Mouse (Mus musculus): Measurements from ENCODE around the gene Gm27027. TPM values are rescaled to one million over a fixed set of nuclear protein-coding genes. Genes with fewer than 3 reads are reported as not detected.

The Gm27027 gene
- total RNA-seq, 2 experiments from 2014 or later = not detected

GRCm38 (mm10) chr2:93976436-93977252 is 19.5 kb downstream of the Gm27027 start:
- ATAC-seq (replicated peaks; ENCODE audit: poor library complexity) = peak; percentile 89

GRCm38 (mm10) chr2:93975526-93976435 is 20.4 kb downstream of the Gm27027 start:
- ATAC-seq (replicated peaks; ENCODE audit: poor library complexity) = no peak

- ATAC-seq (replicated peaks; ENCODE audit: poor library complexity) = no peak
These were observed 21.1 kb downstream of the Gm27027 start for GRCm38 (mm10) chr2:93975041-93975440.

GRCm38 (mm10) chr2:93971647-93972046 is 24.5 kb downstream of the Gm27027 start:
- ATAC-seq (replicated peaks; ENCODE audit: poor library complexity) = no peak

- no peak for ATAC-seq (replicated peaks; ENCODE audit: poor library complexity)
These were observed 31.5 kb downstream of the Gm27027 start for GRCm38 (mm10) chr2:93964494-93965160.

- ATAC-seq (replicated peaks; ENCODE audit: poor library complexity) = no peak
These were observed 32.4 kb downstream of the Gm27027 start for GRCm38 (mm10) chr2:93963802-93964201.

GRCm38 (mm10) chr2:93961716-93962115 is 34.4 kb downstream of the Gm27027 start:
- no peak for ATAC-seq (replicated peaks; ENCODE audit: poor library complexity)

- no peak for ATAC-seq (replicated peaks; ENCODE audit: poor library complexity)
These were observed 36.8 kb downstream of the Gm27027 start for GRCm38 (mm10) chr2:93959346-93959745.

GRCm38 (mm10) chr2:93958216-93958615 is 37.9 kb downstream of the Gm27027 start:
- ATAC-seq (replicated peaks; ENCODE audit: poor library complexity) = no peak

- no peak for ATAC-seq (replicated peaks; ENCODE audit: poor library complexity)
These were observed 38.4 kb downstream of the Gm27027 start for GRCm38 (mm10) chr2:93957785-93958175.

GRCm38 (mm10) chr2:93956908-93957784 is 39.0 kb downstream of the Gm27027 start, which contains the start of gene Gm13889:
TSS of gene Gm13889 (minus strand) at chr2:93957201.
- peak; percentile 33; the same call in 1 of the 2 replicates for ATAC-seq (replicated peaks; ENCODE audit: poor library complexity)

- ATAC-seq (replicated peaks; ENCODE audit: poor library complexity) = peak; percentile 54
These were observed 39.8 kb downstream of the Gm27027 start for GRCm38 (mm10) chr2:93956331-93956801.

GRCm38 (mm10) chr2:93955886-93956285 is 40.3 kb downstream of the Gm27027 start:
- ATAC-seq (replicated peaks; ENCODE audit: poor library complexity) = no peak

GRCm38 (mm10) chr2:93954781-93955578 is 41.2 kb downstream of the Gm27027 start:
- no peak; the same call in 1 of the 2 replicates for ATAC-seq (replicated peaks; ENCODE audit: poor library complexity)

- no peak for ATAC-seq (replicated peaks; ENCODE audit: poor library complexity)
These were observed 42.4 kb downstream of the Gm27027 start for GRCm38 (mm10) chr2:93953726-93954125.

- no peak for ATAC-seq (replicated peaks; ENCODE audit: poor library complexity)
These were observed 49.2 kb downstream of the Gm27027 start for GRCm38 (mm10) chr2:93946976-93947375.

- no peak for ATAC-seq (replicated peaks; ENCODE audit: poor library complexity)
These were observed 51.3 kb downstream of the Gm27027 start for GRCm38 (mm10) chr2:93944855-93945254.

- no peak for ATAC-seq (replicated peaks; ENCODE audit: poor library complexity)
These were observed 52.1 kb downstream of the Gm27027 start for GRCm38 (mm10) chr2:93944099-93944498.

GRCm38 (mm10) chr2:93941670-93942069 is 54.5 kb downstream of the Gm27027 start:
- ATAC-seq (replicated peaks; ENCODE audit: poor library complexity) = peak; percentile 92
